Mouse (Mus musculus): Measurements from ENCODE around the gene Gm20388. TPM values are rescaled to one million over a fixed set of nuclear protein-coding genes. Genes with fewer than 3 reads are reported as not detected.

Gm20388 gene
- polyA plus RNA-seq, 1 experiment from 2014 or later = 5.5 TPM

DNA sequence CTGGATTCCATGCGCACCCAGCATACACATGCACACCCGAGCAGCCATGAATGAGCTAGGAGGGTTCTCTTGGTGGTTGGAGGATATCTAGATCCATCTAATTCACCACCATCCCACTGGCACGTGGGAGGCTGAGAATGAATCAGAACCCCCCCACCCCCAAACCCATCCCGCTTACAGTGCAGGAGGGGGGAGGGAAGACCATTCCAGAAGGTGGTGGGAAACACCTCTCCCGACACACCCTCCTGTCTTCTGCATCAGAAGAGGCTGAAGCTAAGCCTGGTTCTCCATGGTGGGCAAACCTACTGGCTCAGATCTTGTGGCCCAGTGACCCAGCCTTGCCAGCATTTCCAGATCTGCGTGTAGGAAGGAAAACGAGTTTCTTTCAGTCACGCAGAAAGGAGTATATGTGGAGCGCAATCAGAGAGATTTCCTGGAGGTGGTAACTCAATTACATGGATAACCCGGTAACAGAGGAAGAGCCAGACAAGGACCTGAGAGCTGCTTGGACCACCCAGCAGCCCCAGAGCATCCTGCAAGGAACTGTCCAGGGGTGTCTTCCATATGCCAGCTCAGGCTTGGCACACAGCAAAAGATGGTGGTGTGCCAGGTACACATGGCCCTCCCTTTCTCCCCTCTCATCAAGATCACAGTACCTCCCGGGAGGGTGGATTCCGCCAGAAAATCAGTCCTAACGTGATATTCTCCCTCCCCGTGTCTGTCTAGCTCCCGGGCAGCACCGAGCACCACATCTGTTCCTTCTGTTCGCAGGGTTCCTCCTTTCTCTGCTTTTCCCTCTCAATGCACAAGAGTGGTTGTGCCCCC is 2765.2 kb downstream of the Gm20388 start:
- H3K9me3 ChIP-seq = no peaks in the 10 kb centered on the region
- peak overlapping the region; percentile 63 for H3K27ac ChIP-seq
- no peak for ATAC-seq (ENCODE audit: borderline replicate concordance, extremely low read depth, low FRiP score, low TSS enrichment)
- H3K36me3 ChIP-seq = no peaks in the 10 kb centered on the region
- H3K27me3 ChIP-seq = peaks cover 87% of the 10 kb centered on the region
- peaks cover 42% of the 10 kb centered on the region for H3K4me1 ChIP-seq
- WGBS = 75% methylated on average over 17 of the region's 17 CpGs
- peak overlapping the region; percentile 80 for H3K4me3 ChIP-seq
- peak overlapping the region; percentile 16; the same call in 1 of the 2 replicates for H3K9ac ChIP-seq
- H3K4me2 ChIP-seq = peak overlapping the region; percentile 99

DNA sequence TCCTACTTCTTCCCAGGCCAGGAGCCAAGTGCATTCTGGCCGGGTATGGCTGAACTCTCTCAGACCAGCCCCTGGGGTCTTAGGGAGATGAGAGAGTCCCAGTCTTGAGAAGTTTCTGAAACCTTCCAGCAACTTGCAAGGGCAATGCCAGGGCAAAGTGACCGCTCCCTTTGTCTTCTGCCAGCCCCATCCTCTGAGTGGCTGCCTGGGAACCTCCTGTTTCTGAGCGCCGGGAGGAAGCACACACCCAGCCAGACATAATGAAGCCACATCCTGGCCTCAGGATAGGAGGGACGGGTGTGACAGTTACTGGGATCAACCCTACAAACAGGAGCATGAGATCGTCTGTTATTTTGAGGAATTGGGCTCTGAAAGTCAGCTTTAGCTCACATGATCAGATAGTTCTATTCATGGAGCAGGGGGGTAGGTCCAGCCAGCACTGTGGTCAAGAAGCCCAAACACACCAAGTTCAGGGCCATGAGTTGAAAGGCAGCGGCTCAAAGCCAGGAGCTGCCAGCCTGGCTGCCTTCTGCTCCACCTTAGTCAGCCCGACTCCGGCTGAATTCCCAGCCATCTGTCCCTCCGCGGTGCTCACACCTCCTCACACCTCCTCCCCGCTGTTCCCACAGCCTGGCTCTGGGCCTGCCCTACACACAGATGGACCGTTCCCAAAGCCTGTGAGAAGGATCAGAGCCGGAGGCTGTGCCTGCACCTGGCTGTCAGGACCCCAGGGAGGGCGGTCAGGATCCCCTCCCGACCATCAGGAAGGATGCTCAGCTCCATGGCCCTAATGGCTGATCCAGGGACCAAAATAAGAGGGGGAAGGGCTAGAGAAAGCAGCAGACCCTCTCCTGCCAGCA is 2766.2 kb downstream of the Gm20388 start:
- peak overlapping the region; percentile 99 for H3K4me2 ChIP-seq
- no peaks in the 10 kb centered on the region for H3K36me3 ChIP-seq
- peak overlapping the region; percentile 80 for H3K4me3 ChIP-seq
- no peaks in the 10 kb centered on the region for H3K9me3 ChIP-seq
- H3K4me1 ChIP-seq = peaks cover 42% of the 10 kb centered on the region
- peak overlapping the region; percentile 86 for H3K27ac ChIP-seq
- 11% methylated on average over 16 of the region's 16 CpGs for WGBS
- H3K9ac ChIP-seq = peak overlapping the region; percentile 58
- ATAC-seq (ENCODE audit: borderline replicate concordance, extremely low read depth, low FRiP score, low TSS enrichment) = no peak
- H3K27me3 ChIP-seq = peaks cover 86% of the 10 kb centered on the region

DNA sequence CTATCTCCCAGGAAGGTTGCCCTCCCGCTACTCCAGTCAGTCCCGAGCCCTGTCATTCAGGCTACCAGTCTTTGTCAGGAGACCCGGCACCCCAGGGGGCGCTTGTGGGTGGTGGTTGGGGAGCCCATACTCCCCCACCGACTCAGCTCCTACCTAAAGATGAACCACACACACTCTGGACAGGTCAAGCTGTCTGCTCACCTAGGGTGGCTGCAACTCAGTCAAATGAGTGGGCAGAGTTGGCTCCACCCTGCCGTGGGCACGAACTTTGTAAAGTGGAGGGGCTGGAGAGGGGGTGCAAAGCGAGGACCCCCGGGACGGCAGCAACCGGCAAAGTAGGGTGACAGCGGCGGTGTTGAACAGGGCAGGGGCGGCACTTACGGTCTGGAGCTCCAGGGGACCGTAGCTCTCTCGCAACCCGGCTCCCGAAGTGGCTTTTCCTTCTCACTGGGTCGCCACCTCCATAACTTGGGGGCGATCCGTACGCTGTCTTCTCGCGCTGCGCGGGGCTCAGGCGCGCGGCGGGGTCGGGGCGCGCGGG is 2766.9 kb downstream of the Gm20388 start:
- Histone ChIP-seq H3K36me3 (no peaks in the 10 kb centered on the region), H3K9me3 (no peaks in the 10 kb centered on the region), H3K4me1 (peaks cover 42% of the 10 kb centered on the region), H3K9ac (peak overlapping the region; percentile 58), H3K27me3 (peaks cover 87% of the 10 kb centered on the region), H3K27ac (peak overlapping the region; percentile 86), H3K4me3 (peak overlapping the region; percentile 80), H3K4me2 (peak overlapping the region; percentile 99)
- whole genome bisulfite sequencing = under 1% methylated on average over 35 of the region's 35 CpGs
- ATAC-seq (ENCODE audit: borderline replicate concordance, extremely low read depth, low FRiP score, low TSS enrichment) = no peak

DNA sequence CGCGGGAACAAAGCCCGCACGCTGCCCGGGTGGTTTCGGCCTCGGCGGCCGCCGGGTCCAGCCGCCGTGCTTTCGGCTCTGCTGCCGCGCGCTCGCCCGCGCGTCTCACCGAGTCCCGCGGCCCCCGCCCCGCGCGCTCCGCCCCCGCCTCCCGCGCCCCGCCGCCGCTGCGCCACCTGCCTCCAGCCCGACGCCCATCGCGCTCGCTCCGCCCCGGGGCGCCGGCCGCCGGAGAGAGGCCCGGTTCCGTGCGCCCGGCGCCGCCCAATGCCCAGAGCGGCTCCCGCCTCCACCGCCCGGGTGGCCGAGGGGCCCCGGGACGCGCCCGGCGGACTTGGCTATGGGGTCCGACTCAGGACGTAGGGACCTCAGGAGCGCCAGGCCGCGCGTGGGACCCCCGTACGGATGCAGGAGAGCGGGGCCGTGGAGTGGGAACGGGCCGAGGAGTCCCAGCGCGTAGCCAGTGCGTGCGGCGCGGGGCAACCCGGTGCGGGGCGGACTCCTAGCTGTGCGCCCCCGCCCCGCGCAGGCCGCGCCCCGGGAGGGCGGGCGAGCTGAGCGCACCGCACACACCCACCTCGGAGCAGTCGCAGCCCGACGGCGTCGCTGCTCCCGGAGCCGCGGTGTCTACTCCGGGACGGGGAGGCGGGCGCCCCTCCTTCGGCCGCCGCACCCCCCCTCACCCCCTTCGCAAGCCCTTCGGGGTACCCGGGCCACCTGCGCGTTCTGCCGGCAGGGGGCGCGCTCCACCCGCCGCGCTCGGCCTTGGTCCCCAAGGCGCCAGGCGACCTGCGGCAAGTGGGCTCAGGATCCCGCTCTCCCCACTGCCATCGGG is 2767.6 kb downstream of the Gm20388 start:
- peak; percentile 74 for ATAC-seq (ENCODE audit: borderline replicate concordance, extremely low read depth, low FRiP score, low TSS enrichment)
- Histone ChIP-seq H3K4me3 (peak overlapping the region; percentile 80), H3K4me2 (peak overlapping the region; percentile 99), H3K27ac (peak overlapping the region; percentile 86), H3K36me3 (no peaks in the 10 kb centered on the region), H3K4me1 (peaks cover 42% of the 10 kb centered on the region), H3K27me3 (peaks cover 87% of the 10 kb centered on the region), H3K9ac (peak overlapping the region; percentile 58), H3K9me3 (no peaks in the 10 kb centered on the region)
- under 1% methylated on average over 93 of the region's 127 CpGs for WGBS

DNA sequence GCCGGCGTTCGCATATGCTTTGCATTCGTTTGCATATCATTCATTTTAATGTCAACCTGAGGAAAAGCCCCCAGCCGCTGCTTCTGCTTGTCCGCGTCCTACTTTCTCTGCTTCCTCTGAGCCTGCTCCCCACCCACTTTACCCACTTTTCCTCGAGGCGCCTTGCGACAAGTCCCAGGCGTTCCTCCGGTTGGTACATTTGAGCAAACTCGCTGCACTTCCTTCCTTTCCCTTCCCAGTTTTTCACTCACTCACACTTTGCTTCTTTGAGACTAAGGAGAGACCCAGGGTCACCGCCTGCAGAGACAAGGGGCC is 2768.2 kb downstream of the Gm20388 start:
- H3K4me3 ChIP-seq = peak overlapping the region; percentile 80
- WGBS = 1% methylated on average over 14 of the region's 14 CpGs
- H3K4me2 ChIP-seq = peak overlapping the region; percentile 99
- peak overlapping the region; percentile 58; the same call in 1 of the 2 replicates for H3K9ac ChIP-seq
- peaks cover 82% of the 10 kb centered on the region for H3K27me3 ChIP-seq
- H3K9me3 ChIP-seq = no peaks in the 10 kb centered on the region
- peak; percentile 56; the same call in 1 of the 2 replicates for ATAC-seq (ENCODE audit: borderline replicate concordance, extremely low read depth, low FRiP score, low TSS enrichment)
- H3K4me1 ChIP-seq = peaks cover 42% of the 10 kb centered on the region
- peak overlapping the region; percentile 86 for H3K27ac ChIP-seq
- no peaks in the 10 kb centered on the region for H3K36me3 ChIP-seq

DNA sequence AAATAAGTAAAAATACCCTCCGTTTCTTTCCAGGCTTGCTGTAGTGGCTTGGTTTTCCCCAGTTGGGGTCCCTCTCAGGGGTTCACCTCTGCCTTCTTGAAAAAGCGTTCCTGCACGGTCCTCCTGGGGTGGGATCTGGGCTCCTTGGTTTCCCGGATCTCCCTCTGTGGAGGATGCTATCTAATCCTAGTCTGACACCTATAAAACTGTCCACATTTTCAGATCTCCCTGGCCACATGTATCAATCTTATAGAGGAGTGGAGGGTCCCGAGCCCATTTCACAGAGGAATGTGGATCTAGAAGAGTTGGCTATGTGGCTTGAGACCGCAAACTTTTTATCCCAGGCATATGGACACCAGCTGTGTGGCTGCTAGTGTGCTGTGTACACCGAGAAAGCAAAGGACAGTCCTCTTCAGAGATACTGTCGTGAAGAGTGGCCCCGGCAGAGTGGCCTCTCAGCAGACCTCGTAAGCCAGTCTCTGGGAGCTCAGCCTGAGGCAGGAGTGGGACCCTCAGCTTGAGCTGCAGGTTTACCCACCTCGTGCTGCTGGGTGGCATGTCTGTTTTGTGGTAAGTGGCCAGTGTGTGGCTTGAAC is 2768.8 kb downstream of the Gm20388 start:
- Histone ChIP-seq H3K9ac (no peak overlapping the region), H3K4me2 (peak overlapping the region; percentile 99; the same call in 1 of the 2 replicates), H3K27ac (0 out of 2 replicates have a peak overlapping the region, but pooled peaks have one; percentile 8), H3K9me3 (no peaks in the 10 kb centered on the region), H3K4me1 (peaks cover 42% of the 10 kb centered on the region), H3K27me3 (peaks cover 79% of the 10 kb centered on the region), H3K36me3 (no peaks in the 10 kb centered on the region), H3K4me3 (peak overlapping the region; percentile 80; the same call in 1 of the 2 replicates)
- ATAC-seq (ENCODE audit: borderline replicate concordance, extremely low read depth, low FRiP score, low TSS enrichment) = no peak
- WGBS = 18% methylated on average over 11 of the region's 11 CpGs

DNA sequence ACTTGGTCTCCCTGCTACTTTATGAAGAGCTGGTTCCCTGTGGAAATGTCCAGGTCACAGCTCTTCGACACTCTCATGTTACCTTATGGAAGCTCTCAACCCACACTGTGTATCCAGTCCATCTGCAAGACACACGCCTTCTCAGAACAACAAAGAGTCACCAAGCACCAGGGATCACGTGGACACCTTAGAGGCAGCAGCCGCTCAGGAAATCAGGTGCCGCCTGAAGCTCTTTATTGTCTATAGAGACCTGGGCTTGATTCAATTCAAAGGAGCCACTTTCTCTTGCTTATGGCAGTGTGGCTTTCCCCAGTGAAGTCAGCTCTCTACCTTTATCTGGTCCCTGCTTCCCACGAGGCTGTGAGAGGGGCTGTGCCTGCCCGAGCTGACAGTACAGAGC is 2769.5 kb downstream of the Gm20388 start:
- H3K4me1 ChIP-seq = peaks cover 42% of the 10 kb centered on the region
- no peak overlapping the region for H3K9ac ChIP-seq
- no peaks in the 10 kb centered on the region for H3K9me3 ChIP-seq
- no peaks in the 10 kb centered on the region for H3K36me3 ChIP-seq
- ATAC-seq (ENCODE audit: borderline replicate concordance, extremely low read depth, low FRiP score, low TSS enrichment) = no peak
- H3K27ac ChIP-seq = no peak overlapping the region
- no peak overlapping the region for H3K4me2 ChIP-seq
- H3K27me3 ChIP-seq = peaks cover 84% of the 10 kb centered on the region
- WGBS = 25% methylated on average over 7 of the region's 7 CpGs
- H3K4me3 ChIP-seq = no peak overlapping the region

DNA sequence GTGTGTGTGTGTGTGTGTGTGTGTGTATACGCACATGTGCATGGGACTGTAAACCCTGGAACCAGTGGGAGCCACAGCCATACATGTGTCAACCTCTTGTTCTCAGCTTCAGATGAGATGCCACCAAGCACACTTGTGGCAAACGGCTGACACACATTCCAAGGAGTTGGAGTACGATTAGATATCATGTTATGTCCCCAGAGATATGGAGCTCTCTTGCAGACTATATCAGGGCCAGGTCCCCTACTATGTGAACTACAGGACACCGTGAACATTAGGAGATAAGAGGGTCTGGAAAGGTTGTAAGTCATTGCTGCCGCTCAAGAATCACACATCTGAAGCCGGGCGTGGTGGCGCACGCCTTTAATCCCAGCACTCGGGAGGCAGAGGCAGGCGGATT is 2772.2 kb downstream of the Gm20388 start:
- 83% methylated on average over 11 of the region's 11 CpGs for WGBS
- H3K4me1 ChIP-seq = peaks cover 19% of the 10 kb centered on the region; the same call in 1 of the 2 replicates
- no peak overlapping the region for H3K4me3 ChIP-seq
- H3K27me3 ChIP-seq = peaks cover 87% of the 10 kb centered on the region
- ATAC-seq (ENCODE audit: borderline replicate concordance, extremely low read depth, low FRiP score, low TSS enrichment) = no peak
- H3K9ac ChIP-seq = no peak overlapping the region
- no peaks in the 10 kb centered on the region for H3K36me3 ChIP-seq
- H3K4me2 ChIP-seq = no peak overlapping the region
- H3K9me3 ChIP-seq = no peaks in the 10 kb centered on the region
- H3K27ac ChIP-seq = no peak overlapping the region

DNA sequence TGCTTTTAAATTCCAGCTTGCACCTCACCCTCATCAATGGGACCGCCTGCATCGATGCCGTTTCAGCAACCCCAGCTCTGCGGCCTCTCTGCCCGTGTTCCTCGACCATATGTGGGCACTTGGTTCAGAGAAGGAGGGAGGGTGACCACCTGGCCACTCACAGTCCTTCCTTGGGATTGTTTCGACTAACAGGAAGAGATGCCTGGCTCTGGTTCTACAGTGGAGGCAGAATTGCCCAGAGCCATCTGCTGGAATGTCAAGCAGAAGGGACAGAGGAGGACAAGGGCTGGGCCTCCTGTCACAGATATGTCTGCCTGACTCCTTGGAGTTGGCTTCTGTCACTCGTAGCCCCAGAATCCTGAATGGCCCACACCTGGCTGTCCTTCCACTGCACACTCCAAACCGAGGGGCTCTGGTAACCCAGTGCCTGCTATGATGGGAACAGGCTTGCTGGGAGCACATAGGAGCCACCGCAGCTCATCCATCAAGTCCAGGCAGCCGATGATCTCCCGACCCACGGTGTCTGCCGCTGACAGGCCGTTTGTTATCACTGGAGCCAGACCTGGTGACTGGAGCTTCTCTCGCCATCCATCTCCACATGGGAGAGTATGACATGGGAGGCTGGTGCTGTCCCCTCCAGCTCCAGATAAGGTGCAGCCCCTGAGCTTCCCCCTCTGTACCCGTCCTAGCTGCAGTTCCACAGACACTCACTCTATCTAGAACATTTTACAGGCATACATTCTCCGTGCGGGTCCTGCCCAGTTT is 2774.6 kb downstream of the Gm20388 start:
- H3K27me3 ChIP-seq = peaks cover 70% of the 10 kb centered on the region
- H3K9ac ChIP-seq = no peak overlapping the region
- 27% methylated on average over 19 of the region's 19 CpGs for WGBS
- no peak overlapping the region for H3K4me2 ChIP-seq
- ATAC-seq (ENCODE audit: borderline replicate concordance, extremely low read depth, low FRiP score, low TSS enrichment) = 0 out of 2 replicates have a peak, but pooled peaks have one; percentile 27
- no peak overlapping the region for H3K4me3 ChIP-seq
- H3K4me1 ChIP-seq = no peaks in the 10 kb centered on the region
- H3K9me3 ChIP-seq = no peaks in the 10 kb centered on the region
- H3K27ac ChIP-seq = no peak overlapping the region
- no peaks in the 10 kb centered on the region for H3K36me3 ChIP-seq

DNA sequence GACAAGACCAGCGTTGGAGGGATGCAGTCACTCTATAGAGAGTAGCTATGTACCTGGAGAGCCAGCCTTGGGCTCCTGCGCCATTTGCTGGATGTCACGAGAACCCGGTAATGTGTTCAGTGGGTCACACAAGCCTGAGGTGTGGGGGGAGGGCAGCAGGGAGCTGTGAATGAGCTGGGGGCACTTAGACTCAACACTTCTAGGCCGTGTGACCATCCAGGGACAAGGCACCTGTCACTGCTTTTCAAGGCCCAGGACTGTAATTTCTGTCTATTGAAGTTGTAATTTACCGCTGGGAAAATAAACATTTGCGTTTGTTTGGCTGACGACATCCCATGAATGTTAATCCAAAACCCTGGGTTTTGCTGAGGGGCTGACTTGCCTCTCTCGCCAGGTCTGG is 2776.2 kb downstream of the Gm20388 start:
- Histone ChIP-seq H3K4me3 (no peak overlapping the region), H3K9ac (no peak overlapping the region), H3K27me3 (peaks cover 56% of the 10 kb centered on the region), H3K27ac (no peak overlapping the region), H3K9me3 (no peaks in the 10 kb centered on the region), H3K4me1 (no peaks in the 10 kb centered on the region), H3K36me3 (no peaks in the 10 kb centered on the region), H3K4me2 (no peak overlapping the region)
- no peak for ATAC-seq (ENCODE audit: borderline replicate concordance, extremely low read depth, low FRiP score, low TSS enrichment)
- WGBS = 45% methylated on average over 9 of the region's 9 CpGs

All from lung, embryonic 15.5 days (tissue).